8 mouse cellular contexts compared by ENCODE assay signal in the genomic region with DNA sequence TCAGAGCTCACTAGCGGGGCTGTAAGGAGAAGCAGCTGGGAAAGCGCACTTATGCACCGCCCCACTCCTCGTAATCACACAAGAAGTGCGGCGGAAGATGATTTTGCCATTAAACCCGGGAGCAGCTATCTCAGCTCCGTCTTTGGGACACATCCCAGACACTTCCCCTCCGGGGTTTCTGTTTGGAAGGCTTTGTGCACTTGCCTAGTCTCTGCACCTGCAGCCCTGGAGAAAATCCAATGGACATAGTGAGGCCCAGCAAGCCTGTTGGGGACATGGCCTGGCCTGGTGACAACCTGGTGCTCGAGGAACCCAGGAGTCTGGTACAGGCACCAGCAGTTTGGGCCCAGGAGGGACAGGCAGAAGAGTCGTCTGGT. TPM values are rescaled to one million over a fixed set of nuclear protein-coding genes. Genes with fewer than 3 reads are reported as not detected.
A peak's percentile ranks its signal among the peaks of the same experiment; 100 is the strongest.
DNase-seq lines count a peak whose midpoint lies in the region; ATAC-seq lines count a peak whose summit lies in the region.

No protein-coding gene starts in this region.

- peaks cover 21% of the 10 kb centered on the region for H3K4me1 ChIP-seq in lung, embryonic 16.5 days (replicated peaks; ENCODE audit: control insufficient read depth, insufficient read depth, low read length)

- H3K27me3 ChIP-seq in lung, embryonic 16.5 days (ENCODE audit: control insufficient read depth, insufficient read depth, low read depth, low read length): no peaks in the 10 kb centered on the region

- H3K9me3 ChIP-seq in lung, embryonic 16.5 days (ENCODE audit: control insufficient read depth, low read length): no peaks in the 10 kb centered on the region

- no peak for DNase-seq in lung, postnatal 4 days
- DNase-seq in heart, postnatal 14 days: peak; percentile 40 to 43
- no peak for DNase-seq in adrenal gland, adult (ENCODE audit: inconsistent age in 2 of 2, low spot score in 1 of 2)
- no peak for DNase-seq in layer of hippocampus, adult 11-12 months (ENCODE audit: low spot score)
- no peak for DNase-seq in lung, postnatal 36 days

- peak overlapping the region; percentile 36 for H3K27ac ChIP-seq in lung, embryonic 16.5 days (ENCODE audit: low read length)

- peaks cover 7% of the 10 kb centered on the region; the same call in 1 of the 2 replicates for H3K36me3 ChIP-seq in lung, embryonic 16.5 days (ENCODE audit: control insufficient read depth, insufficient read depth, low read length)

- peak; percentile 44; the same call in 1 of the 2 replicates for ATAC-seq in lung, embryonic 16.5 days (ENCODE audit: low read depth)
- ATAC-seq in common myeloid progenitor, adult 5-6 weeks (replicated peaks; ENCODE audit: low read depth, poor library complexity, severe bottlenecking): peak; percentile 30; the same call in 1 of the 2 replicates
- peak; percentile 4; the same call in 1 of the 2 replicates for ATAC-seq in megakaryocyte, adult 5-6 weeks (ENCODE audit: poor library complexity, severe bottlenecking)

- peak overlapping the region; percentile 85 for H3K4me2 ChIP-seq in lung, embryonic 16.5 days (ENCODE audit: low read depth, low read length)

- H3K9ac ChIP-seq in lung, embryonic 16.5 days (ENCODE audit: low read length): peak overlapping the region; percentile 67

- intact Hi-C loops in heart, postnatal 14 days (cut with DNase I): no loop called here

- 5% methylated on average over 11 of the region's 11 CpGs for WGBS in lung, embryonic 16.5 days

- H3K4me3 ChIP-seq in lung, embryonic 16.5 days (ENCODE audit: low read length): peak overlapping the region; percentile 92

RNA-seq across cellular contexts. Expression of gene Lrpap1, which starts 0.3 kb away (rescaled TPM):
- 171 and 172 TPM in 2 replicates for polyA plus RNA-seq in lung, embryonic 16.5 days (2015; fragmentation: Nextera tagmentation; extraction: Ambion mirVana)
- total RNA-seq in common myeloid progenitor, adult 5-6 weeks (2017): 43.7 and 53.7 TPM in 2 replicates
- 10 to 100 TPM; 41.8 to 51.1 TPM for total RNA-seq in heart, postnatal 14 days (2021)
- 50.6 and 60.4 TPM in 2 replicates for total RNA-seq in megakaryocyte, adult 5-6 weeks (2015)
- total RNA-seq in megakaryocyte, adult 5-6 weeks (2017): 85.1 and 110 TPM in 2 replicates

RNA-seq across cellular contexts. Expression of gene Dok7, which starts 49.3 kb away (rescaled TPM):
- 2.5 TPM in 2 replicates for polyA plus RNA-seq in lung, embryonic 16.5 days (2015; fragmentation: Nextera tagmentation; extraction: Ambion mirVana)
- not detected in 2 replicates for total RNA-seq in common myeloid progenitor, adult 5-6 weeks (2017)
- total RNA-seq in heart, postnatal 14 days (2021): 10 to 100 TPM; 36.3 to 38.1 TPM
- total RNA-seq in megakaryocyte, adult 5-6 weeks (2015): not detected in 2 replicates
- total RNA-seq in megakaryocyte, adult 5-6 weeks (2017): not detected in 2 replicates

Comparison
In these comparisons a context has a peak if more than half of its experiments do, and no peak if none do; other contexts are left out.
1. DNase-seq: peak in heart, postnatal 14 days (2 of 2); none in lung, postnatal 4 days (0 of 2), adrenal gland, adult (0 of 2), layer of hippocampus, adult 11-12 months (single experiment) and lung, postnatal 36 days (single experiment).
2. RNA of gene Dok7, which starts 49.3 kb away (total RNA-seq): 36.3 to 38.1 TPM in heart, postnatal 14 days; not detected in common myeloid progenitor, adult 5-6 weeks and not detected in megakaryocyte, adult 5-6 weeks; every median in the first group is over 10 times any median in the second.
3. Peak in every context shown above with its lines, with median percentiles within 50 percentile points of each other: ATAC-seq.